Mouse (Mus musculus) liver, embryonic 14.5 days (tissue): ENCODE results near the gene Tex38. TPM values are rescaled to one million over a fixed set of nuclear protein-coding genes. Genes with fewer than 3 reads are reported as not detected.
A peak's percentile ranks its signal among the peaks of the same experiment; 100 is the strongest.

ENCODE experiments used
- ATAC-seq: fragments of 200-750 bp; cut with Nextera tagmentation; 2 replicates; pipeline ENCODE4 v1.8.0; 2017; ENCODE audit warnings: moderate number of reproducible peaks, mild to moderate bottlenecking, moderate library complexity; ENCODE audit not compliant: insufficient read depth
- DNase-seq, 3 experiments: peaks; one replicate each; pipeline ENCODE4 v3.0.0-alpha.2; 2012 to 2013; ENCODE audit warnings: low read depth in 3 of 3, low spot score in 3 of 3
- H3K27ac ChIP-seq: fragments of 300-500 bp; sonication (generic); 2 replicates; pipeline ENCODE4 v1.5.1; 2014; ENCODE audit warnings: moderate library complexity, mild to moderate bottlenecking, control low read depth, inconsistent platforms
- H3K27me3 ChIP-seq: fragments of 300-500 bp; sonication (generic); 2 replicates; pipeline ENCODE4 v1.6.1; 2014; ENCODE audit warnings: mild to moderate bottlenecking, low read length, moderate library complexity; ENCODE audit not compliant: control insufficient read depth, insufficient read depth
- H3K36me3 ChIP-seq: fragments of 300-500 bp; sonication (generic); replicated peaks from 2 replicates; pipeline ENCODE4 v1.6.1; 2014; ENCODE audit warnings: low read depth; ENCODE audit not compliant: control insufficient read depth, insufficient read depth
- H3K4me1 ChIP-seq, 2 experiments: fragments of 200-500 bp in 1 of 2; fragments of 300-500 bp in 1 of 2; sonication (generic) in 1 of 2; replicated peaks; 2 replicates each; pipeline ENCODE4 v1.6.1; 2012 to 2014; ENCODE audit warnings: antibody characterized with exemption in 1 of 2, inconsistent platforms in 1 of 2, low read length in 1 of 2; ENCODE audit not compliant: control insufficient read depth in 2 of 2, insufficient read depth in 2 of 2
- H3K4me2 ChIP-seq: fragments of 300-500 bp; sonication (generic); 2 replicates; pipeline ENCODE4 v1.6.1; 2014; ENCODE audit warnings: low read depth, mild to moderate bottlenecking, control low read depth, moderate library complexity
- H3K4me3 ChIP-seq, 2 experiments: fragments of 200-500 bp in 1 of 2; fragments of 300-500 bp in 1 of 2; sonication (generic) in 1 of 2; 2 replicates each; pipeline ENCODE4 v1.5.1; 2012 to 2014; ENCODE audit warnings: low read depth in 2 of 2, low read length in 2 of 2, mild to moderate bottlenecking in 2 of 2, control low read depth in 1 of 2, inconsistent platforms in 1 of 2, moderate library complexity in 1 of 2; ENCODE audit not compliant: insufficient read depth in 1 of 2
- H3K9ac ChIP-seq: fragments of 300-500 bp; sonication (generic); replicated peaks from 2 replicates; pipeline ENCODE4 v1.6.1; 2014; ENCODE audit warnings: mild to moderate bottlenecking, control low read depth, moderate library complexity
- H3K9me3 ChIP-seq: fragments of 300-500 bp; sonication (generic); 2 replicates; pipeline ENCODE4 v1.6.1; 2016; ENCODE audit warnings: low read length, mixed read lengths; ENCODE audit not compliant: control insufficient read depth
- CTCF ChIP-seq: IDR thresholded peaks from 2 replicates; pipeline ENCODE4 v1.5.1; 2016; ENCODE audit warnings: antibody characterized with exemption, low read depth, control low read depth
- EP300 ChIP-seq: IDR thresholded peaks from 2 replicates; pipeline ENCODE4 v1.6.1; 2016; ENCODE audit warnings: antibody characterized with exemption, low read depth
- WGBS: fragments of 180-500 bp; shearing (Covaris S2); extraction: QIAGEN DNeasy Blood & Tissue Kit; methylation state at CpG from one replicate; pipeline ENCODE4 v1.1.7; 2014; ENCODE audit not compliant: insufficient replicate concordance; 5-methylcytosine and 5-hydroxymethylcytosine counted together
- polyA plus RNA-seq, 2 experiments: library from polyadenylated mRNA; depleted of rRNA in 1 of 2; stranded (reverse) in 1 of 2; unstranded in 1 of 2; fragments of >200 nt; fragmentation: Nextera tagmentation in 1 of 2; extraction: Ambion mirVana in 1 of 2; gene quantifications; 2 replicates each; pipeline versions ENCODE4 v1.2.1 to v1.2.3; 2012 to 2014

The Tex38 gene
- polyA plus RNA-seq, 2 experiments = 0.07 TPM; not detected in 1

DNA sequence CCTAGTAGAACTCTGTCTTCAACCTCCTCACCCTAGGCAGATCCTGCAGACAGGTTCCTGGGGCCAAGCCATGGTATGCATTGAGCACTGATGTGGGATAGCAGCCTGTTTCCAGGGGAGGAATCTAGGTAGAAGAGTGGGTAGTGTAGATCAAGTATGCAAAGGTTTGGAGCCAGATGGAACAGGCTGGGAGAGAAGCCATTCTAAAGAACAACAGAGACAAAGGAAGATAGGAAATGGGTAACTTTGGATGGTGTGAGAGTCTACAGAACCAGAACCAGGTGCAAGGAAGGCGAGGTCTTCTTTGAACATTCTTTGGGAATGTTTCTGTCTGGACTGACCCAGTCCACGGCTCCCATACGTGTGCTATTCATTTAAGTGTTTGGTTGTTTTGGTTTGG, 46.2 kb upstream of the Tex38 start:
- Histone ChIP-seq H3K27ac (no peak overlapping the region), H3K4me2 (peak overlapping the region; percentile 93), H3K36me3 (peaks cover 6% of the 10 kb centered on the region; the same call in 1 of the 2 replicates), H3K9ac (no peak overlapping the region), H3K9me3 (no peaks in the 10 kb centered on the region), H3K4me1 (peaks cover 42 to 58% of the 10 kb centered on the region in 2 experiments), H3K4me3 (peak overlapping the region in 1 of 2 experiments; percentile 79; a peak in 2 of 4 replicates), H3K27me3 (no peaks in the 10 kb centered on the region)
- no peak for DNase-seq
- no peak for ATAC-seq
- TF ChIP-seq CTCF (no peak), EP300 (no peak)
- 55% methylated on average over 3 of the region's 3 CpGs for whole genome bisulfite sequencing

DNA sequence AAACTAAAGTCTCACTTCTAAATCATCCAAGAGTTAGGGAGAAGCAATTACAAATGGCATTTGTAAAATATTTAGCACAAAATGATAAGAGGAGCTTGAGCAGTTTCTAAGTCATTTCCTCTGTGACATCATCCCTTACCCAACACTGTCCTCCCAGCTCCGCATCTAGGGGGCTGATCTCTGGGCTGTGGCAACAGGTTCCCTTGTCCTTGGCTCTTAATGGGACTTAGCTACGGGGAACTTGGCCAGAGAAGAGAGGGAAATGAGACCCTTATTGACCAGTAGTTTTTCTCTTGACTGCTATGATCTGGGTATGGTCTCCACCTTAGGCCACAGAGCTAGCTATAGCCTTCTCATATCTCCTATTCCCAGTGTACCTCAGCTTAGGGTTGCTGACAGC, 44.5 kb upstream of the Tex38 start:
- Histone ChIP-seq H3K27me3 (no peaks in the 10 kb centered on the region), H3K9ac (no peak overlapping the region)
- 32% methylated on average over 2 of the region's 2 CpGs for WGBS

DNA sequence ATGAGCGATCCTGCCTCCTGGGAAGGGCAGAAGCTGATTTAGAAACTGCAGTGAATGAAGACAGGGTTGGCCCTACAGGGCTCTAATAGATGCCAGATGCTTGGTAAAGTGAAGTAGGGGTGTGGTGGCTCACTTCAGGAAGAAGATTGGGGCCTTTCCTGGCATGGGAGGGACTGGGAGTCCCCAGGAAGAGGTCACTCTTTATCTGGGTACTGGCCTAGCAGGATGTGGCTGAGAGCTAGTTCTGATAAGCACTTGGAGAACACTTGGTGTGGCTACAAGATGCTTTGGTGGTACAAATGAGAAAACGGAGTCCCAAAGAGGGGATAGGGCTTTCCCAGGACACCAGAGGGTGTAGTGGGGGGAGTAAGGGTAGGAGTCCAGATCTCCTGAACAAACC, 43.4 kb upstream of the Tex38 start:
- H3K9ac ChIP-seq = peak overlapping the region; percentile 32; the same call in 1 of the 2 replicates
- peak overlapping the region; percentile 40 for H3K27ac ChIP-seq
- DNase-seq = peak in 1 of 3 experiments; percentile 71
- H3K4me3 ChIP-seq = 0 out of 4 replicates have a peak overlapping the region, but pooled peaks of 1 of the 2 experiments have one; percentile 3
- H3K36me3 ChIP-seq = no peaks in the 10 kb centered on the region
- no peaks in the 10 kb centered on the region for H3K27me3 ChIP-seq
- ATAC-seq = peak; percentile 50
- H3K4me1 ChIP-seq = peaks cover 35 to 54% of the 10 kb centered on the region in 2 experiments
- TF ChIP-seq CTCF (no peak), EP300 (peak; percentile 48)
- 22% methylated on average over 2 of the region's 2 CpGs for whole genome bisulfite sequencing
- no peaks in the 10 kb centered on the region for H3K9me3 ChIP-seq
- peak overlapping the region; percentile 38 for H3K4me2 ChIP-seq

More for the DNA sequence above, 44.5 kb upstream of the Tex38 start:
- H3K9me3 ChIP-seq = no peaks in the 10 kb centered on the region
- ATAC-seq (no peak), DNase-seq (no peak)
- peaks cover 44 to 62% of the 10 kb centered on the region in 2 experiments for H3K4me1 ChIP-seq
- H3K4me3 ChIP-seq = no peak overlapping the region
- TF ChIP-seq EP300 = no peak
- no peak for TF ChIP-seq CTCF
- H3K4me2 ChIP-seq = no peak overlapping the region
- H3K36me3 ChIP-seq = no peaks in the 10 kb centered on the region
- H3K27ac ChIP-seq = no peak overlapping the region

DNA sequence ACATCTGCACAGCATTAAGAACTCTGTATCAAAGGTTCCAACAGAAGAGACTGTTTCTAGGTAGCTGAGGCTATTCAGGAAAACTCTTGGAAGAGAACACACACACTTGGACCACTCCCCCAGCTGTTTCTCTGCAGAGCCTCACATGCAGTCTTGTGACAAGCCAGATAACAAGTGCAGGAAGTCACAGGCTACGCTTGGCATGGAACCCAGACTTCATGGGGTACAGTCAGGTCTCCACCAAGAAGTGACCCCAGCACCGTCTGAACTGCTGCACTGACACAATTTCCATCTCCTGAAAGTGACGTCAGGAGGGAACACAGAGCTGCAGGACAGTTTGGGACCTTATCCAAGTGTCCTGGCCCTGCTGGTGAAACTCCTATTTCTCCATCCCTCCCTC, 41.1 kb upstream of the Tex38 start:
- H3K9ac ChIP-seq = no peak overlapping the region
- no peaks in the 10 kb centered on the region for H3K27me3 ChIP-seq
- H3K4me1 ChIP-seq = peaks cover 27 to 40% of the 10 kb centered on the region in 2 experiments
- H3K36me3 ChIP-seq = no peaks in the 10 kb centered on the region
- WGBS = 22% methylated on average over 3 of the region's 3 CpGs
- H3K9me3 ChIP-seq = no peaks in the 10 kb centered on the region
- H3K4me2 ChIP-seq = no peak overlapping the region
- DNase-seq (no peak), ATAC-seq (no peak)
- no peak overlapping the region for H3K4me3 ChIP-seq
- TF ChIP-seq CTCF (no peak), EP300 (no peak)
- no peak overlapping the region for H3K27ac ChIP-seq

DNA sequence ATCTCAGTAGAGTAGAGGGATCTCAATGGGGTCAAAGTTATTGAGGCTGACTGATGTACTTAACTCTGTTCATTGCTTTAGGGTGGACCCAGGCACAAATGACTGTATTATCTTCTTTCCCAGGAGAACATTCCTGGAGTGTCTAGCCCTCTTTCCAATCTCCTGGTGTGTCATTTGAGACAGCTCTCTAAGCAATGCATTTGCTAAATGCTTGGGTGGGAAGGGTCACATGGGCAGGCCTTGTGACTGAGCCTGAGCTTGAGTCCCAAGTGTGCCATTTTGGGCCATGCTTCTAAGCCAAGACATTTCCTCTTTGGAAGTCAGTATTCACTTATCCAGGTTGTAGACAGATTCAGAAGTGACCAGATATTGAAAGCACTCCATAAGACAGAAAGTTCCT, 40.6 kb upstream of the Tex38 start:
- DNase-seq = no peak
- ATAC-seq = no peak
- Histone ChIP-seq H3K9me3 (no peaks in the 10 kb centered on the region), H3K9ac (no peak overlapping the region), H3K27ac (no peak overlapping the region), H3K27me3 (no peaks in the 10 kb centered on the region), H3K4me2 (no peak overlapping the region), H3K36me3 (no peaks in the 10 kb centered on the region), H3K4me3 (no peak overlapping the region), H3K4me1 (peaks cover 27 to 40% of the 10 kb centered on the region in 2 experiments)
- TF ChIP-seq EP300 = no peak
- no peak for TF ChIP-seq CTCF
